Mouse (Mus musculus) adipocyte (in vitro differentiated cells): ENCODE results near the gene Nsf.
A peak's percentile ranks its signal among the peaks of the same experiment; 100 is the strongest.

Source experiments
- DNase-seq: peaks from one replicate; pipeline ENCODE4 v3.0.0-alpha.2; 2016; ENCODE audit warnings: low spot score

Gene Nsf

GRCm38 (mm10) chr11:103941351-103941750, 12.5 kb downstream of the Nsf start:
- DNase-seq: no peak

- DNase-seq: no peak
Observed at GRCm38 (mm10) chr11:103940887-103941286, 13.0 kb downstream of the Nsf start.

GRCm38 (mm10) chr11:103937976-103938728, 15.7 kb downstream of the Nsf start:
- no peak for DNase-seq

GRCm38 (mm10) chr11:103937451-103937850, 16.4 kb downstream of the Nsf start:
- DNase-seq: no peak

GRCm38 (mm10) chr11:103935717-103936116, 18.1 kb downstream of the Nsf start:
- DNase-seq: no peak

- DNase-seq: no peak
Observed at GRCm38 (mm10) chr11:103933886-103934285, 20.0 kb downstream of the Nsf start.

GRCm38 (mm10) chr11:103923957-103924356, 29.9 kb downstream of the Nsf start:
- DNase-seq: no peak

- no peak for DNase-seq
Observed at GRCm38 (mm10) chr11:103923272-103923671, 30.6 kb downstream of the Nsf start.

GRCm38 (mm10) chr11:103922812-103923211, 31.0 kb downstream of the Nsf start:
- no peak for DNase-seq

- peak; percentile 71 for DNase-seq
Observed at GRCm38 (mm10) chr11:103920665-103921064, 33.2 kb downstream of the Nsf start.

- no peak for DNase-seq
Observed at GRCm38 (mm10) chr11:103916807-103917206, 37.0 kb downstream of the Nsf start.

- DNase-seq: peak; percentile 74
Observed at GRCm38 (mm10) chr11:103915686-103916085, 38.2 kb downstream of the Nsf start.

GRCm38 (mm10) chr11:103910993-103911585, 42.8 kb downstream of the Nsf start:
- peak; percentile 73 for DNase-seq

- DNase-seq: no peak
Observed at GRCm38 (mm10) chr11:103910531-103910930, 43.3 kb downstream of the Nsf start.

- no peak for DNase-seq
Observed at GRCm38 (mm10) chr11:103909809-103910208, 44.0 kb downstream of the Nsf start.

GRCm38 (mm10) chr11:103909396-103909795, 44.5 kb downstream of the Nsf start:
- DNase-seq: no peak

GRCm38 (mm10) chr11:103906051-103906719, 47.7 kb downstream of the Nsf start:
- DNase-seq: peak; percentile 38

GRCm38 (mm10) chr11:103905506-103905905, 48.4 kb downstream of the Nsf start:
- DNase-seq: no peak

GRCm38 (mm10) chr11:103901581-103901966, 52.3 kb downstream of the Nsf start:
- DNase-seq: no peak

GRCm38 (mm10) chr11:103900803-103901580, 52.9 kb downstream of the Nsf start:
- peak; percentile 90 for DNase-seq

GRCm38 (mm10) chr11:103896966-103897750, 56.7 kb downstream of the Nsf start:
- peak; percentile 64 for DNase-seq

- no peak for DNase-seq
Observed at GRCm38 (mm10) chr11:103896056-103896455, 57.8 kb downstream of the Nsf start.
